Mouse (Mus musculus): Measurements from ENCODE around the gene Msl2.

- TF ChIP-seq CTCF (conservative IDR thresholded peaks at IDR 0.05; ENCODE audit: low read length) (no peak), POU5F1 (IDR thresholded peaks at IDR 0.05; ENCODE audit: borderline replicate concordance, low read length) (no peak), NANOG (IDR thresholded peaks at IDR 0.05; ENCODE audit: borderline replicate concordance, low read length) (no peak)
These were observed 25.5 kb downstream of the Msl2 start for GRCm38 (mm10) chr9:101099445-101099844.
